Mouse (Mus musculus): ENCODE results near the gene Mzt1. TPM values are rescaled to one million over a fixed set of nuclear protein-coding genes. Genes with fewer than 3 reads are reported as not detected.
"Not testable (repeated sequence)": the region's sequence is repeated elsewhere in the genome, so short reads cannot be mapped to it uniquely, and the experiment has no call there.

Gene Mzt1
- total RNA-seq, 2 experiments from 2014 or later = 65.4 to 76.2 TPM

- no peak overlapping the region for H3K27ac ChIP-seq
- no peak overlapping the region for H3K4me3 ChIP-seq
- DNase-seq (ENCODE audit: low spot score in 2 of 2) = no peak
- TF ChIP-seq CTCF (conservative IDR thresholded peaks at IDR 0.05) = no peak
Measured at GRCm38 (mm10) chr14:99037703-99038102, 8.2 kb downstream of the Mzt1 start.

DNA sequence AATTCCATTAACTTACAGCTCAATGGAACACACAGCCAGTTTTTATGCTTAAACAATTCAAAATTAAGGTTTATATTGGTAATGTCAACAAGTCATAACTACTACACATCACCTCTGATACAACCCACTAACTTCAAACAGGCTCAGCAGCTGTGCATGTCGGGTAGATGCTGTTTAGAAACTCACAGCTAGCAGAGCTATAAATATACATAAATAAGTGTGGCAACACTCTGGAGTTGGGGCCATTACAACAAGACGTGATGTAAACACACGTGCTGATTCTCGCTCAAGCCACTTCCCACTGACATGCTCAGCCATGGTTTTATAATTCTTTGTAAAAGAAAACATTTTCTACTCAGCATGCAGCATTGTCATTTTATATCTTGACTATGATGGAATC lies 9.9 kb downstream of the Mzt1 start:
- TF ChIP-seq CTCF (conservative IDR thresholded peaks at IDR 0.05) = no peak
- Histone ChIP-seq H3K27ac (no peak overlapping the region), H3K4me3 (no peak overlapping the region)
- DNase-seq (ENCODE audit: low spot score in 2 of 2) = no peak

GRCm38 (mm10) chr14:99034851-99035250 lies 11.1 kb downstream of the Mzt1 start:
- DNase-seq (ENCODE audit: low spot score in 2 of 2) = not testable (repeated sequence)

DNA sequence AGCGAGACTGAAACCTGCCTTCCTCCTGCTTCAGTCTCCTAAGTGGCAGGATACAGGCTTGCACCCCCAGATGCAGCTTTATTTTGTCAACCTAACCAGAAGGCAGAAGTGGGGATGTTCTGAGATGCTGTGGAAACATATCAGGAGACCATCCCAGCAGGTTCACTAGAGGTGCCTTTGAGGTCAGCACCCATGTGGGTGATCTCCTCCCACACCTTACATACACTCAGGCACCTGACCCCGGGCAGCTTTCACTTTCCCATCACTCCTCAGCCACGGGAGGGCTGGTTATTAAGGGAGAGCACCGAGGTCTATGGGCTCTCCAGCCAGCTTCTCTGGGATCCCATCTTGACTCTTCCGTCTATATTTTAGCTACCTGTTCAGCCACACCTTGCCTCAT lies 13.3 kb downstream of the Mzt1 start:
- H3K27ac ChIP-seq = no peak overlapping the region
- no peak for TF ChIP-seq CTCF (conservative IDR thresholded peaks at IDR 0.05)
- no peak overlapping the region for H3K4me3 ChIP-seq
- no peak for DNase-seq (ENCODE audit: low spot score in 2 of 2)

More at GRCm38 (mm10) chr14:99034851-99035250, 11.1 kb downstream of the Mzt1 start:
- not testable (repeated sequence) for H3K4me3 ChIP-seq, H3K27ac ChIP-seq

DNA sequence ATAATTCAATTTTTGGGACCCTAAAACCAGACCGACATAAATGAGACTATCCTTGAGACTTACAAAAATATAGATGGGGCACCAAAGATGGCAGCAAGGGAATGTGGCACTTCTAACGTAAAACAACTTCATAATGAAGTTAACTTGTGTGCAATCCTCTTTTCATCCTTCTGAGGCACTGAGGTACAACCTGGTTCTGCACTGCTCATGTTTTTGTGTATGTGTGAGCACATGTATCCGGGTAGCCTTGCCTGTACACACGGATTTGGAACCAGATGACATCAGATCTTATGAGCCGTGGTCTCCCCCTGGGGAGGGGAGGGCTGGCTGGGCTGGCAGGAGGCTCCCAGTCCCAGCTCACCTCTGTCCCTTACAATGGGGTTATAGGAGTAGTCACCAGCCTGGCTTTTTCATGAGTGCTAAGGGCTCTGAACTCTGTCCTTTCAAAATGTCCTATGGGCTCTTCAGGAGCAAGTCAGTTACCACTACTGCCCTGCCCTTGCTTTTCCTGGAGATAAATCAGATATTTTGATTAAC lies 14.5 kb downstream of the Mzt1 start:
- TF ChIP-seq CTCF (conservative IDR thresholded peaks at IDR 0.05) = no peak
- no peak overlapping the region for H3K4me3 ChIP-seq
- H3K27ac ChIP-seq = no peak overlapping the region
- no peak for DNase-seq (ENCODE audit: low spot score in 2 of 2)

DNA sequence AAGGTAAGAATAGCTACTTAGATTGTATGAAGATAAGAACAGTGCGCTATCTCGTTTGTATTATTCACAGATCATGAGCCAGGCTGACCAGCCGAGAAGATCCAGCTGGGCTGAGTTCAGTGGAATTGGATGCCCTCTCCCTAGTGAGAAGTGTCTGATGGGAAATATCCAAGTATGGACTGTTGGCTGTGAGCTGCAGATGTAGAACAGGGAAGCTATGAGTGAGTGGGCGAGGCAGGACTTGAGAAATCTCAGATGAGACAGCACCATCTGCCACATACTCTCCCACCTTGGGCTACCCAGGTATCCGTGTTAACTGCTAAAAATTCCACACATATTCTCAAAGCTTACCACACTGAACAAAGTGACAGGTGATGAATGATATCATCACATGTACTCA lies 15.9 kb downstream of the Mzt1 start:
- no peak for TF ChIP-seq CTCF (conservative IDR thresholded peaks at IDR 0.05)
- no peak for DNase-seq (ENCODE audit: low spot score in 2 of 2)
- no peak overlapping the region for H3K4me3 ChIP-seq
- no peak overlapping the region for H3K27ac ChIP-seq

DNA sequence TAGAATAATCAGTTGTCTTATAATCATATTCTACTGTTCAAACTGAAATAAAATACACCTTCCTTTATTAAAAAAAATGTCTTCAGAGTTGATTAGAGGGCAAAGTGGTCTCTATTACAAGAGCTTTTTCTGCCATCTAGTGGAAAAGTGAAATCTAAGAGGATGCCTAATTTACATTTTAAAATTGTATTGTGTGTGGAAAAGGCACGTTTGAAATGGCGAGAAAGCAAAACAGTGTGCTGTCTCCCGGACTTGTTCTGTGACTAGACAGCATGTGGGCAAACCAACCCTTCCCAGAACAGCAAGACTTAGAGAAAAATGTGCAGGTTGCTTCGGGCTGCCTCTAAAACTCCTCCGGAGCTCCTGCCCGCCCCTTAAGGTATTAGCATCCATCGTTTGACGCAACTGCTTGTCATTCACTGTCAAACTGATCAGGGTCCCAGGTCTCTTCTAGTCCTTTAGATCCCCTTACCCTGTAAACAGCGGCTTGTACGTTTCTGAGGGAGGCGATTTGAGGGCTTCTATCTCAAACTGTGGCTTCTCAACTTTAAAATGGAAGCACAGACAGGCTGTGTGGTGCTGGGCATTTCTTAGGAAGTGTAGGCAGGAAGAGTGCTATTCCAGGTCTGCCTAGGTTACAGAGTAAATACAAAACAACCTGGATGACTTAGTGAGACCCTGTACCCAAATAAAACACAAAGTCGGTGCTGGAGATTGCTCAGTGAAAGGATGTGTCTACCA lies 23.4 kb downstream of the Mzt1 start:
- DNase-seq (ENCODE audit: low spot score in 2 of 2) = no peak
- Histone ChIP-seq H3K4me3 (peak overlapping the region; percentile 43), H3K27ac (no peak overlapping the region)
- peak; percentile 79 for TF ChIP-seq CTCF (conservative IDR thresholded peaks at IDR 0.05)

DNA sequence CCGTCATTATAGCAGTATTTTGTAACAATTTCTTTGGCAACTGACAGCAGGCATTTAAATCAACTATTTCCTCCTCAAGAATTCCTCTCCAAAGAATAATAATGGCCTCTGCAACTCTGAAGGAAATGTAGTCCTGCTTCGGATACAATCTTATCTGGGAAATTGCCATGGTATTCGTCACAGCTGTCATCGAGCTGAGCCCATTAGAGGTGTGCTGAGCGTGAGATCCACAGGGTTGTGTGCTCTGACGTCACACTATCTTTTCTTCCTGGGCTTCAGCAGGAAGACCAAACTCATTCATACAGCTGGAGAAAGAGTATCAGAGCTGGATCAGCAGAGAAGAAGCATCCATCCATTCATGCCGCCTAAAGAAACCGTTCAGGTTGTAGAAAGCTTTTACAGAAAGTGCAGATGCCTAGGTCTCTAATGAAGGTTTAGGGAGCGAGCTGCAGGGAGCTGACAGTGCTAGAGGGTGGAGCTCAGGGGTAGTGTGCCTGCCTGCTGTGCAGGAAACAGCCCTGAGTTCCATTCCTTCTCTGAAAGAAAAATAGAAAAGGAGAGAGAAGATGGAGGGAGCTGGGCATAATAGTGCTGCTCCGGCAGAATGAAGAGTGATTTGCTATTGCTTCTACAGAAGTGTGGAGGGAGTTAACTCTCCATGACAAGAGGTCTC lies 26.7 kb downstream of the Mzt1 start:
- Histone ChIP-seq H3K4me3 (no peak overlapping the region), H3K27ac (no peak overlapping the region)
- no peak for DNase-seq (ENCODE audit: low spot score in 2 of 2)
- TF ChIP-seq CTCF (conservative IDR thresholded peaks at IDR 0.05) = no peak

DNA sequence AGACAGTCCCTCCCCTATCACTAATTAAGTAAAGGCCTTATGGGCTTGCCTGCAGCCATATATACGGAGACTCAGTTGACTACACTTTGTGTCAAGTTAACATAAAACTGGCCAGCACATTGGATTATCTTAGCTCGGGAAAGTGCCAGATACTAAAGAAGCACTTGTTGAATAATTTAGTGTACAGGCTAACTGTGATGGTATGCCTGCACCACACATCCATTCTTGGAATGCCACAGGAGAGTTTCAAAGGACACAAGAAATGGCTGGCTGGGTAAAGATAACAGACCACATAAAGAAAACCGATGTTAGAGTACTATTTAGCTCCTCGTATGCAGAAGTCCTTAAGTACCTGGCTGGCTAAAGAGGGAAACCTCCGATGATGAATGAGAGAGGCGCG lies 27.2 kb downstream of the Mzt1 start:
- no peak for TF ChIP-seq CTCF (conservative IDR thresholded peaks at IDR 0.05)
- DNase-seq (ENCODE audit: low spot score in 2 of 2) = no peak
- Histone ChIP-seq H3K27ac (no peak overlapping the region), H3K4me3 (no peak overlapping the region)

DNA sequence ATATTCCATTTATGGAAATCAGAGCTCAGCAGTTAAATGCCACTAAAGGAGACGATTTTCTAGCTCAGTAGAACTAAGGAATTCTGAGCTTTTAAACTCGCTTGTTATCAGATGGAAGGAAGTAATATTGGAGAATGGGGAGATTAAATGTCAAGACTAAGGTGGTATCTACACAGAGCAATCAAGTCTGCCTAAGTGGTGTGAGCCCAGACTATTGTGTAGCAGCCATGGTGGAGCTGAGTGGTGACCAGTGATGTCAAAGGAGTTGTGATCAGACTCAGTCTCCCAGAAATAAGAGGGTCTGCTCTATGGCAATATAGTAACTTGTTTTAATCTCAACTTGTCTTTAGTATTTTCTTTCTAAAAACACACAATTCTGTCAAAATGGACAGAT lies 35.0 kb downstream of the Mzt1 start:
- Histone ChIP-seq H3K4me3 (no peak overlapping the region), H3K27ac (no peak overlapping the region)
- no peak for DNase-seq (ENCODE audit: low spot score in 2 of 2)
- TF ChIP-seq CTCF (conservative IDR thresholded peaks at IDR 0.05) = no peak

- DNase-seq (ENCODE audit: low spot score in 2 of 2) = no peak
- no peak overlapping the region for H3K4me3 ChIP-seq
- H3K27ac ChIP-seq = no peak overlapping the region
- no peak for TF ChIP-seq CTCF (conservative IDR thresholded peaks at IDR 0.05)
Measured at GRCm38 (mm10) chr14:99010224-99010919, 35.6 kb downstream of the Mzt1 start.

DNA sequence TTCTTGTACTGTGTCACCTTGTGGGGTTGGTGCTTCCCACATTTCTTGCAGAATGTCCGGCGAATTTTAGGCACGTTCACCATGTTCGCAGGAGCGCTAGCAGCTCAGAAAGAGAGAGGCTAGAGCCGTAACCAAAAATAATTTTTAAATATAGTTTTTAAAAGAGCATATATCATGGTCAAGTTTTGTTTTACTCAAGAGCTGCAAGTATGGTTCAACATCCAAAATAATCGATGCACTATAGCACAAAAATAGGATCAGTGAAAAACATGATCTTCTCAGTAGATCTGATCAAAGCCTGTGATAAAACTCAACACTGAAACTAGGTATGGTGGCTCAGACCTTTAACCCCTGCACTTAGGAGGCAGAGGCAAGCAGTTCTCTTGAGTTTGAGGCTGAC lies 51.7 kb downstream of the Mzt1 start, which contains the start of gene Rpl36a-ps1:
Gene Rpl36a-ps1, minus strand, starts transcription at position 101 of the 400 bp plus-strand sequence.
- H3K4me3 ChIP-seq = no peak within 1 kb of the TSS
- DNase-seq (ENCODE audit: low spot score in 2 of 2) = no peak
- no peak for TF ChIP-seq CTCF (conservative IDR thresholded peaks at IDR 0.05)
- no peak within 1 kb of the TSS for H3K27ac ChIP-seq

- no peak for DNase-seq (ENCODE audit: low spot score in 2 of 2)
- no peak overlapping the region for H3K4me3 ChIP-seq
- no peak for TF ChIP-seq CTCF (conservative IDR thresholded peaks at IDR 0.05)
Measured at GRCm38 (mm10) chr14:98992482-98992881, 53.5 kb downstream of the Mzt1 start.

More at GRCm38 (mm10) chr14:98992482-98992881, 53.5 kb downstream of the Mzt1 start:
- H3K27ac ChIP-seq = no peak overlapping the region

Data from layer of hippocampus, adult 2 months (tissue).